Mouse (Mus musculus): Measurements from ENCODE around the gene Pcsk5.

DNA sequence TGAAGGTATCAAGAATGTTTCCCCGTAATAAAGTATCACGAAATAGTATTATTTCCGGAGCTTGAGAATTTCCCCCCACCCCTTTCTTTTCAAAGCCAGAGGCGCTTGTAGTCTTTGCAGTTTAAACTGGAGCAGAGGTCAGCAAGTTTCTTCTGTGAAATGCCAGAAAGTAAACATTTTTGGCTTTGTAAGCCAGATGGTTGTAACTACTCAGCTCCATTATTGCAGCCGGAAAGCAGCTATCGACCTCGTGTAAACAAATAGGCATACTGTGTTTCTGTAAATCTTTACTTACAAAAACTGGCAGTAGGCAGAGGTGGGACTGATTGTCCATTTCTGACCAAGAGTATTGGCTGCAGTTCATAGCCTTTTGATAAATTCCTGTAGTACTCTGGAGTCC lies 38.4 kb upstream of the Pcsk5 start:
- TF ChIP-seq CTCF (IDR thresholded peaks at IDR 0.05; ENCODE audit: extremely low read depth, insufficient read depth, low read length) (no peak), POLR2A (IDR thresholded peaks at IDR 0.05; ENCODE audit: extremely low read depth, insufficient read depth, low read length) (no peak)

All from cortical plate, adult 2 months (tissue).